ENCODE assay signal across 25 mouse cellular contexts in genomic region chr13:34258765-34259164, GRCm38 (mm10).
"Had no signal": no experiment of that assay in that cellular context is flagged by ENCODE, and none has a peak within 500 bp of the region (broad histone marks: within the 10 kb centered on the region; RNA-seq: fewer than 3 reads in every experiment).

No protein-coding gene starts in this region.

- H3K9ac ChIP-seq: heart, embryonic 12.5 days; hindbrain, embryonic 12.5 days; hindbrain, embryonic 14.5 days; intestine, embryonic 15.5 days; limb, embryonic 12.5 days; liver, embryonic 12.5 days had no signal

- H3K36me3 ChIP-seq: heart, embryonic 10.5 days; heart, embryonic 12.5 days; hindbrain, embryonic 12.5 days; intestine, embryonic 15.5 days; limb, embryonic 10.5 days; limb, embryonic 12.5 days had no signal

- H3K27ac ChIP-seq: gastrocnemius, adult 2 months; heart, embryonic 10.5 days; hindbrain, embryonic 12.5 days; hindbrain, embryonic 14.5 days; intestine, embryonic 15.5 days; layer of hippocampus, adult 2 months; limb, embryonic 10.5 days; limb, embryonic 12.5 days had no signal

- H3K9me3 ChIP-seq: heart, embryonic 10.5 days; heart, embryonic 12.5 days; hindbrain, embryonic 10.5 days; hindbrain, embryonic 12.5 days; intestine, embryonic 15.5 days; limb, embryonic 10.5 days; limb, embryonic 12.5 days; liver, embryonic 12.5 days had no signal

- H3K4me3 ChIP-seq: gastrocnemius, adult 2 months; heart, embryonic 10.5 days; heart, embryonic 12.5 days; hindbrain, embryonic 10.5 days; hindbrain, embryonic 12.5 days; intestine, embryonic 15.5 days; layer of hippocampus, adult 2 months; left cerebral cortex, adult 2 months; limb, embryonic 10.5 days; limb, embryonic 12.5 days; liver, embryonic 12.5 days had no signal

- H3K4me2 ChIP-seq: heart, embryonic 12.5 days; hindbrain, embryonic 12.5 days; hindbrain, embryonic 14.5 days; intestine, embryonic 15.5 days; limb, embryonic 12.5 days; liver, embryonic 12.5 days had no signal

- H3K27me3 ChIP-seq: heart, embryonic 12.5 days; hindbrain, embryonic 12.5 days; intestine, embryonic 15.5 days; limb, embryonic 12.5 days; liver, embryonic 12.5 days had no signal

- ATAC-seq: hindbrain, embryonic 16.5 days; inflammation-experienced regulatory T-cells, adult 6 months; intestine, embryonic 15.5 days; intestine, postnatal 0 days; liver, embryonic 12.5 days had no signal

- DNase-seq: gastrocnemius, adult 2 months; gastrocnemius, postnatal 10 days; gastrocnemius, postnatal 25 days; heart, adult 18-20 months; heart, postnatal 10 days; heart, postnatal 4 days; kidney, adult 18-20 months; kidney, adult 8-10 months; kidney, postnatal 10 days; kidney, postnatal 4 days; liver had no signal
